ENCODE assay signal across 31 mouse cellular contexts in genomic region chr19:11649564-11649963, GRCm38 (mm10). TPM values are rescaled to one million over a fixed set of nuclear protein-coding genes. Genes with fewer than 3 reads are reported as not detected.
DNase-seq lines count a peak whose midpoint lies in the region; ATAC-seq and TF ChIP-seq lines count a peak whose summit lies in the region.
"Had no signal": no experiment of that assay in that cellular context is flagged by ENCODE, and none has a peak within 500 bp of the region (broad histone marks: within the 10 kb centered on the region; RNA-seq: fewer than 3 reads in every experiment).

No protein-coding gene starts in this region.

- ATAC-seq in forebrain, postnatal 0 days = 0 out of 2 replicates have a peak, but pooled peaks have one; percentile 18
- no peak for ATAC-seq in forebrain, embryonic 16.5 days
- peak; percentile 72; the same call in 1 of the 2 replicates for ATAC-seq in midbrain, embryonic 15.5 days (replicated peaks)
- ATAC-seq in midbrain, embryonic 13.5 days = no peak
- ATAC-seq: activated CD4-positive, CD25-positive, alpha-beta regulatory T cell, adult 4 months; CD4-positive, CD25-positive, alpha-beta regulatory T cell, adult 4 months; forebrain, embryonic 14.5 days; Patski had no signal

- no peak overlapping the region for H3K9ac ChIP-seq in forebrain, postnatal 0 days
- no peak overlapping the region for H3K9ac ChIP-seq in forebrain, embryonic 16.5 days (replicated peaks; ENCODE audit: low read depth, low read length)
- H3K9ac ChIP-seq in midbrain, embryonic 15.5 days = no peak overlapping the region
- H3K9ac ChIP-seq in midbrain, embryonic 13.5 days (replicated peaks) = no peak overlapping the region
- H3K9ac ChIP-seq: embryonic facial prominence, embryonic 13.5 days; embryonic facial prominence, embryonic 15.5 days; forebrain, embryonic 12.5 days had no signal

- no peaks in the 10 kb centered on the region for H3K9me3 ChIP-seq in forebrain, postnatal 0 days (ENCODE audit: low read length)
- no peaks in the 10 kb centered on the region for H3K9me3 ChIP-seq in forebrain, embryonic 16.5 days (ENCODE audit: control insufficient read depth, low read length)
- no peaks in the 10 kb centered on the region for H3K9me3 ChIP-seq in midbrain, embryonic 15.5 days
- no peaks in the 10 kb centered on the region for H3K9me3 ChIP-seq in midbrain, embryonic 13.5 days
- H3K9me3 ChIP-seq: embryonic facial prominence, embryonic 13.5 days; embryonic facial prominence, embryonic 15.5 days; forebrain, embryonic 10.5 days; forebrain, embryonic 12.5 days; G1E had no signal

- no peaks in the 10 kb centered on the region for H3K36me3 ChIP-seq in forebrain, postnatal 0 days (ENCODE audit: insufficient read depth)
- H3K36me3 ChIP-seq in forebrain, embryonic 16.5 days (ENCODE audit: control insufficient read depth, insufficient read depth) = no peaks in the 10 kb centered on the region
- no peaks in the 10 kb centered on the region for H3K36me3 ChIP-seq in midbrain, embryonic 15.5 days (replicated peaks)
- H3K36me3 ChIP-seq in midbrain, embryonic 13.5 days = no peaks in the 10 kb centered on the region
- H3K36me3 ChIP-seq: embryonic facial prominence, embryonic 13.5 days; embryonic facial prominence, embryonic 15.5 days; forebrain, embryonic 10.5 days; forebrain, embryonic 12.5 days; G1E had no signal

- no peak for TF ChIP-seq CTCF in forebrain, postnatal 0 days (IDR thresholded peaks at IDR 0.05; ENCODE audit: low read depth)

- H3K4me3 ChIP-seq in forebrain, postnatal 0 days (ENCODE audit: low read depth, low read length) = no peak overlapping the region
- no peak overlapping the region for H3K4me3 ChIP-seq in forebrain, embryonic 16.5 days (replicated peaks; ENCODE audit: low read length)
- H3K4me3 ChIP-seq in midbrain, embryonic 15.5 days = no peak overlapping the region
- no peak overlapping the region for H3K4me3 ChIP-seq in midbrain, embryonic 13.5 days (replicated peaks)
- H3K4me3 ChIP-seq: embryonic facial prominence, embryonic 13.5 days; embryonic facial prominence, embryonic 15.5 days; erythroblast, embryonic 14.5 days; forebrain, embryonic 10.5 days; forebrain, embryonic 12.5 days had no signal

- no peaks in the 10 kb centered on the region for H3K4me1 ChIP-seq in forebrain, postnatal 0 days (ENCODE audit: insufficient read depth)
- H3K4me1 ChIP-seq in forebrain, embryonic 16.5 days (replicated peaks; ENCODE audit: control insufficient read depth, insufficient read depth, low read length) = no peaks in the 10 kb centered on the region
- H3K4me1 ChIP-seq in midbrain, embryonic 15.5 days = no peaks in the 10 kb centered on the region
- H3K4me1 ChIP-seq in midbrain, embryonic 13.5 days (replicated peaks) = no peaks in the 10 kb centered on the region
- H3K4me1 ChIP-seq: embryonic facial prominence, embryonic 13.5 days; embryonic facial prominence, embryonic 15.5 days; forebrain, embryonic 10.5 days; forebrain, embryonic 12.5 days had no signal

- H3K27ac ChIP-seq in forebrain, postnatal 0 days (ENCODE audit: low read depth, low read length) = no peak overlapping the region
- no peak overlapping the region for H3K27ac ChIP-seq in forebrain, embryonic 16.5 days (ENCODE audit: low read length)
- no peak overlapping the region for H3K27ac ChIP-seq in midbrain, embryonic 15.5 days
- H3K27ac ChIP-seq in midbrain, embryonic 13.5 days = no peak overlapping the region
- H3K27ac ChIP-seq: embryonic facial prominence, embryonic 13.5 days; embryonic facial prominence, embryonic 15.5 days; forebrain, embryonic 10.5 days; forebrain, embryonic 12.5 days had no signal

- 87% methylated on average over 4 of the region's 4 CpGs for WGBS in forebrain, postnatal 0 days
- 81% methylated on average over 4 of the region's 4 CpGs for WGBS in forebrain, embryonic 16.5 days
- 75% methylated on average over 4 of the region's 4 CpGs for WGBS in midbrain, embryonic 15.5 days
- 78% methylated on average over 4 of the region's 4 CpGs for WGBS in midbrain, embryonic 13.5 days

- no peak for DNase-seq in forebrain, postnatal 0 days
- DNase-seq in retina, postnatal 1 day = peak; percentile 4
- DNase-seq in retina, embryonic 14.5 days (ENCODE audit: low spot score) = no peak
- no peak for DNase-seq in spleen, postnatal 4 days (ENCODE audit: low spot score in 2 of 2)
- DNase-seq: adrenal gland, adult 8-10 months; adrenal gland, postnatal 14 days; adrenal gland, postnatal 36 days; B cell, adult 2 months; cerebellum, adult 11 months; cerebellum, adult 18-20 months; cerebellum, adult 8-10 months; cerebellum, adult 9-11 months; cerebellum, postnatal 14 days; cerebellum, postnatal 36 days; embryo, embryonic 11 days had no signal

- no peaks in the 10 kb centered on the region for H3K27me3 ChIP-seq in forebrain, postnatal 0 days (ENCODE audit: insufficient read depth, low read length)
- no peaks in the 10 kb centered on the region for H3K27me3 ChIP-seq in forebrain, embryonic 16.5 days (replicated peaks; ENCODE audit: control insufficient read depth, insufficient read depth, low read length)
- H3K27me3 ChIP-seq in midbrain, embryonic 15.5 days (replicated peaks) = no peaks in the 10 kb centered on the region
- H3K27me3 ChIP-seq in midbrain, embryonic 13.5 days = no peaks in the 10 kb centered on the region
- H3K27me3 ChIP-seq: CH12.LX; embryonic facial prominence, embryonic 13.5 days; embryonic facial prominence, embryonic 15.5 days; forebrain, embryonic 12.5 days; Patski had no signal

- H3K4me2 ChIP-seq in forebrain, postnatal 0 days (ENCODE audit: low read depth) = no peak overlapping the region
- H3K4me2 ChIP-seq in forebrain, embryonic 16.5 days (ENCODE audit: low read length) = no peak overlapping the region
- no peak overlapping the region for H3K4me2 ChIP-seq in midbrain, embryonic 15.5 days
- no peak overlapping the region for H3K4me2 ChIP-seq in midbrain, embryonic 13.5 days (replicated peaks)
- H3K4me2 ChIP-seq: embryonic facial prominence, embryonic 13.5 days; embryonic facial prominence, embryonic 15.5 days; forebrain, embryonic 12.5 days had no signal

RNA-seq across cellular contexts. Expression of gene Ms4a3, which starts 8.9 kb away (rescaled TPM):
- 0.23 TPM in 1 of 2 replicates, not detected in the other for total RNA-seq in forebrain, postnatal 0 days (2014; rRNA removed)
- polyA plus RNA-seq in forebrain, postnatal 0 days (2015; fragmentation: Nextera tagmentation; extraction: Ambion mirVana) = not detected in 2 replicates
- not detected in 2 replicates for polyA plus RNA-seq in forebrain, embryonic 16.5 days (2015; fragmentation: Nextera tagmentation; extraction: Ambion mirVana)
- not detected in 2 replicates for polyA plus RNA-seq in midbrain, embryonic 15.5 days (2015; fragmentation: Nextera tagmentation; extraction: Ambion mirVana)
- not detected in 2 replicates for polyA plus RNA-seq in midbrain, embryonic 13.5 days (2015; fragmentation: Nextera tagmentation; extraction: Ambion mirVana)
- total RNA-seq: adrenal gland, adult 18-20 months; adrenal gland, adult 8-10 months; adrenal gland, postnatal 14 days; adrenal gland, postnatal 36 days; G1E had no signal
- polyA plus RNA-seq: activated CD4-positive, CD25-positive, alpha-beta regulatory T cell, adult 4 months; CD4-positive, CD25-positive, alpha-beta regulatory T cell, adult 4 months; embryonic facial prominence, embryonic 13.5 days; embryonic facial prominence, embryonic 15.5 days; erythroblast, embryonic 14.5 days; forebrain, embryonic 10.5 days; forebrain, embryonic 12.5 days; forebrain, embryonic 14.5 days; G1E had no signal

RNA-seq across cellular contexts. Expression of gene Oosp2, which starts 10.8 kb away (rescaled TPM):
- not detected in 2 replicates for total RNA-seq in forebrain, postnatal 0 days (2014; rRNA removed)
- polyA plus RNA-seq in forebrain, postnatal 0 days (2015; fragmentation: Nextera tagmentation; extraction: Ambion mirVana) = 0.60 TPM in 1 of 2 replicates, not detected in the other
- polyA plus RNA-seq in forebrain, embryonic 16.5 days (2015; fragmentation: Nextera tagmentation; extraction: Ambion mirVana) = not detected in 2 replicates
- polyA plus RNA-seq in midbrain, embryonic 15.5 days (2015; fragmentation: Nextera tagmentation; extraction: Ambion mirVana) = not detected in 2 replicates
- not detected in 2 replicates for polyA plus RNA-seq in midbrain, embryonic 13.5 days (2015; fragmentation: Nextera tagmentation; extraction: Ambion mirVana)
- total RNA-seq: adrenal gland, postnatal 14 days; G1E had no signal
- polyA plus RNA-seq: activated CD4-positive, CD25-positive, alpha-beta regulatory T cell, adult 4 months; CD4-positive, CD25-positive, alpha-beta regulatory T cell, adult 4 months; embryonic facial prominence, embryonic 11.5 days; embryonic facial prominence, embryonic 13.5 days; embryonic facial prominence, embryonic 15.5 days; erythroblast, embryonic 14.5 days; forebrain, embryonic 10.5 days; forebrain, embryonic 12.5 days; forebrain, embryonic 14.5 days; G1E; Patski had no signal

RNA-seq across cellular contexts. Expression of gene Ms4a2, which starts 26.0 kb away (rescaled TPM):
- not detected in 2 replicates for total RNA-seq in forebrain, postnatal 0 days (2014; rRNA removed)
- polyA plus RNA-seq in forebrain, postnatal 0 days (2015; fragmentation: Nextera tagmentation; extraction: Ambion mirVana) = not detected in 2 replicates
- 0.14 TPM in 1 of 2 replicates, not detected in the other for polyA plus RNA-seq in forebrain, embryonic 16.5 days (2015; fragmentation: Nextera tagmentation; extraction: Ambion mirVana)
- polyA plus RNA-seq in midbrain, embryonic 15.5 days (2015; fragmentation: Nextera tagmentation; extraction: Ambion mirVana) = not detected in 2 replicates
- not detected in 2 replicates for polyA plus RNA-seq in midbrain, embryonic 13.5 days (2015; fragmentation: Nextera tagmentation; extraction: Ambion mirVana)
- total RNA-seq: adrenal gland, adult 18-20 months; adrenal gland, postnatal 14 days; adrenal gland, postnatal 36 days had no signal
- polyA plus RNA-seq: activated CD4-positive, CD25-positive, alpha-beta regulatory T cell, adult 4 months; CD4-positive, CD25-positive, alpha-beta regulatory T cell, adult 4 months; forebrain, embryonic 12.5 days; forebrain, embryonic 14.5 days had no signal

RNA-seq across cellular contexts. Expression of gene Oosp1, which starts 41.4 kb away (rescaled TPM):
- not detected in 2 replicates for total RNA-seq in forebrain, postnatal 0 days (2014; rRNA removed)
- not detected in 2 replicates for polyA plus RNA-seq in forebrain, postnatal 0 days (2015; fragmentation: Nextera tagmentation; extraction: Ambion mirVana)
- polyA plus RNA-seq in forebrain, embryonic 16.5 days (2015; fragmentation: Nextera tagmentation; extraction: Ambion mirVana) = not detected in 2 replicates
- not detected in 2 replicates for polyA plus RNA-seq in midbrain, embryonic 15.5 days (2015; fragmentation: Nextera tagmentation; extraction: Ambion mirVana)
- polyA plus RNA-seq in midbrain, embryonic 13.5 days (2015; fragmentation: Nextera tagmentation; extraction: Ambion mirVana) = not detected in 2 replicates
- polyA plus RNA-seq: activated CD4-positive, CD25-positive, alpha-beta regulatory T cell, adult 4 months; CD4-positive, CD25-positive, alpha-beta regulatory T cell, adult 4 months; embryonic facial prominence, embryonic 11.5 days; embryonic facial prominence, embryonic 13.5 days; embryonic facial prominence, embryonic 15.5 days; erythroblast, embryonic 14.5 days; forebrain, embryonic 10.5 days; forebrain, embryonic 12.5 days; forebrain, embryonic 14.5 days; G1E; Patski had no signal

RNA-seq across cellular contexts. Expression of gene Ms4a6d, which starts 44.9 kb away (rescaled TPM):
- total RNA-seq in forebrain, postnatal 0 days (2014; rRNA removed) = 2.4 and 2.5 TPM in 2 replicates
- polyA plus RNA-seq in forebrain, postnatal 0 days (2015; fragmentation: Nextera tagmentation; extraction: Ambion mirVana) = 2.8 TPM in 2 replicates
- polyA plus RNA-seq in forebrain, embryonic 16.5 days (2015; fragmentation: Nextera tagmentation; extraction: Ambion mirVana) = 1.4 and 1.9 TPM in 2 replicates
- polyA plus RNA-seq in midbrain, embryonic 15.5 days (2015; fragmentation: Nextera tagmentation; extraction: Ambion mirVana) = 2.1 and 2.5 TPM in 2 replicates
- polyA plus RNA-seq in midbrain, embryonic 13.5 days (2015; fragmentation: Nextera tagmentation; extraction: Ambion mirVana) = 2.0 and 2.3 TPM in 2 replicates
- polyA plus RNA-seq: erythroblast, embryonic 14.5 days had no signal

Comparison
In these comparisons a context has a peak if more than half of its experiments do, and no peak if none do; other contexts are left out.
1. ATAC-seq: peak in forebrain, postnatal 0 days (single experiment) and midbrain, embryonic 15.5 days (single experiment); none in forebrain, embryonic 16.5 days (single experiment) and midbrain, embryonic 13.5 days (single experiment).